In genomic region chr3:76067920-76068319, GRCm38 (mm10) we compare ENCODE assay signal across 9 mouse cellular contexts. TPM values are rescaled to one million over a fixed set of nuclear protein-coding genes. Genes with fewer than 3 reads are reported as not detected.
DNase-seq lines count a peak whose midpoint lies in the region; ATAC-seq and TF ChIP-seq lines count a peak whose summit lies in the region.
"Had no signal": no experiment of that assay in that cellular context is flagged by ENCODE, and none has a peak within 500 bp of the region (broad histone marks: within the 10 kb centered on the region; RNA-seq: fewer than 3 reads in every experiment).

No protein-coding gene starts in this region.

- peak; percentile 60; the same call in 1 of the 2 replicates for ATAC-seq in hindbrain, embryonic 11.5 days (ENCODE audit: low FRiP score)
- peak; percentile 88 for ATAC-seq in common myeloid progenitor, adult 5-6 weeks (replicated peaks; ENCODE audit: low read depth, poor library complexity, severe bottlenecking)
- ATAC-seq in lung, embryonic 14.5 days (ENCODE audit: insufficient read depth) = 0 out of 2 replicates have a peak, but pooled peaks have one; percentile 28
- no peak for ATAC-seq in intestine, embryonic 16.5 days

- DNase-seq in hindbrain, embryonic 11.5 days (ENCODE audit: low spot score) = peak; percentile 89
- DNase-seq in hindbrain, embryonic 10.5 days (ENCODE audit: low spot score) = no peak
- DNase-seq in thymus, postnatal 14 days = peak; percentile 19
- no peak for DNase-seq in thymus, postnatal 4 days
- DNase-seq in lung, embryonic 14.5 days = peak; percentile 96
- no peak for DNase-seq in spleen, postnatal 10 days (ENCODE audit: low spot score in 2 of 2)
- DNase-seq: liver, embryonic 13.5 days had no signal

- no peak overlapping the region for H3K4me3 ChIP-seq in hindbrain, embryonic 11.5 days (ENCODE audit: low read depth, low read length)
- no peak overlapping the region for H3K4me3 ChIP-seq in hindbrain, embryonic 10.5 days
- H3K4me3 ChIP-seq in lung, embryonic 14.5 days (ENCODE audit: low read depth, low read length) = no peak overlapping the region
- H3K4me3 ChIP-seq in intestine, embryonic 16.5 days (ENCODE audit: low read length) = no peak overlapping the region
- H3K4me3 ChIP-seq: liver, embryonic 13.5 days had no signal

- H3K4me1 ChIP-seq in hindbrain, embryonic 11.5 days (replicated peaks; ENCODE audit: control insufficient read depth, insufficient read depth, low read length) = no peaks in the 10 kb centered on the region
- H3K4me1 ChIP-seq in hindbrain, embryonic 10.5 days (replicated peaks) = no peaks in the 10 kb centered on the region
- H3K4me1 ChIP-seq in lung, embryonic 14.5 days (ENCODE audit: insufficient read depth) = no peaks in the 10 kb centered on the region
- no peaks in the 10 kb centered on the region for H3K4me1 ChIP-seq in intestine, embryonic 16.5 days (ENCODE audit: control insufficient read depth, insufficient read depth, low read length)
- H3K4me1 ChIP-seq: liver, embryonic 13.5 days had no signal

- H3K36me3 ChIP-seq in hindbrain, embryonic 11.5 days (ENCODE audit: control insufficient read depth, insufficient read depth, low read length) = no peaks in the 10 kb centered on the region
- no peaks in the 10 kb centered on the region for H3K36me3 ChIP-seq in hindbrain, embryonic 10.5 days
- no peaks in the 10 kb centered on the region for H3K36me3 ChIP-seq in lung, embryonic 14.5 days (ENCODE audit: insufficient read depth)
- H3K36me3 ChIP-seq in intestine, embryonic 16.5 days (ENCODE audit: control insufficient read depth, insufficient read depth, low read length) = no peaks in the 10 kb centered on the region
- H3K36me3 ChIP-seq: liver, embryonic 13.5 days had no signal

- no peaks in the 10 kb centered on the region for H3K27me3 ChIP-seq in hindbrain, embryonic 11.5 days (ENCODE audit: control insufficient read depth, insufficient read depth, low read length)
- H3K27me3 ChIP-seq in hindbrain, embryonic 10.5 days (ENCODE audit: insufficient read depth, poor library complexity, severe bottlenecking) = no peaks in the 10 kb centered on the region
- H3K27me3 ChIP-seq in lung, embryonic 14.5 days (ENCODE audit: insufficient read depth, low read length) = no peaks in the 10 kb centered on the region
- no peaks in the 10 kb centered on the region for H3K27me3 ChIP-seq in intestine, embryonic 16.5 days (replicated peaks; ENCODE audit: control insufficient read depth, insufficient read depth, low read length)
- H3K27me3 ChIP-seq: liver, embryonic 13.5 days had no signal

- 3% methylated on average over 3 of the region's 3 CpGs for WGBS in hindbrain, embryonic 11.5 days
- 3% methylated on average over 3 of the region's 3 CpGs for WGBS in hindbrain, embryonic 10.5 days
- WGBS in lung, embryonic 14.5 days = 3% methylated on average over 3 of the region's 3 CpGs
- WGBS in intestine, embryonic 16.5 days = 4% methylated on average over 3 of the region's 3 CpGs

- TF ChIP-seq CTCF in lung, embryonic 14.5 days (IDR thresholded peaks at IDR 0.05; ENCODE audit: low read depth) = peak; percentile 90

- H3K9me3 ChIP-seq in hindbrain, embryonic 11.5 days (ENCODE audit: control insufficient read depth, low read length) = no peaks in the 10 kb centered on the region
- no peaks in the 10 kb centered on the region for H3K9me3 ChIP-seq in hindbrain, embryonic 10.5 days
- H3K9me3 ChIP-seq in lung, embryonic 14.5 days (ENCODE audit: low read depth, low read length) = no peaks in the 10 kb centered on the region
- no peaks in the 10 kb centered on the region for H3K9me3 ChIP-seq in intestine, embryonic 16.5 days (ENCODE audit: control insufficient read depth, low read length)
- H3K9me3 ChIP-seq: liver, embryonic 13.5 days had no signal

- H3K4me2 ChIP-seq in hindbrain, embryonic 11.5 days (replicated peaks; ENCODE audit: low read depth, low read length) = no peak overlapping the region
- H3K4me2 ChIP-seq in lung, embryonic 14.5 days = no peak overlapping the region
- no peak overlapping the region for H3K4me2 ChIP-seq in intestine, embryonic 16.5 days (ENCODE audit: low read depth, low read length)
- H3K4me2 ChIP-seq: liver, embryonic 13.5 days had no signal

- H3K9ac ChIP-seq in hindbrain, embryonic 11.5 days (ENCODE audit: low read depth, low read length) = no peak overlapping the region
- no peak overlapping the region for H3K9ac ChIP-seq in lung, embryonic 14.5 days
- H3K9ac ChIP-seq in intestine, embryonic 16.5 days (ENCODE audit: low read depth, low read length) = no peak overlapping the region
- H3K9ac ChIP-seq: liver, embryonic 13.5 days had no signal

- H3K27ac ChIP-seq in hindbrain, embryonic 11.5 days (ENCODE audit: low read depth, low read length) = no peak overlapping the region
- H3K27ac ChIP-seq in hindbrain, embryonic 10.5 days = no peak overlapping the region
- no peak overlapping the region for H3K27ac ChIP-seq in lung, embryonic 14.5 days (ENCODE audit: low read depth)
- H3K27ac ChIP-seq in intestine, embryonic 16.5 days (ENCODE audit: low read length) = no peak overlapping the region
- H3K27ac ChIP-seq: liver, embryonic 13.5 days had no signal

RNA-seq across cellular contexts. Expression of gene Fstl5, which starts 6.2 kb away (rescaled TPM):
- polyA plus RNA-seq in hindbrain, embryonic 11.5 days (2014; fragmentation: Nextera tagmentation; extraction: Ambion mirVana) = 11.9 and 12.6 TPM in 2 replicates
- polyA plus RNA-seq in hindbrain, embryonic 10.5 days (2016; fragmentation: Nextera tagmentation; extraction: Ambion mirVana) = 2.0 and 5.8 TPM in 2 replicates
- not detected in 2 replicates for total RNA-seq in common myeloid progenitor, adult 5-6 weeks (2017)
- 0.22 and 0.43 TPM in 2 replicates for polyA plus RNA-seq in lung, embryonic 14.5 days (2014; fragmentation: Nextera tagmentation; extraction: Ambion mirVana)
- polyA plus RNA-seq in intestine, embryonic 16.5 days (2015; fragmentation: Nextera tagmentation; extraction: Ambion mirVana) = 2.8 and 3.3 TPM in 2 replicates

Comparison
In these comparisons a context has a peak if more than half of its experiments do, and no peak if none do; other contexts are left out.
1. DNase-seq: peak in hindbrain, embryonic 11.5 days (single experiment), thymus, postnatal 14 days (single experiment) and lung, embryonic 14.5 days (single experiment); none in hindbrain, embryonic 10.5 days (single experiment), thymus, postnatal 4 days (single experiment) and spleen, postnatal 10 days (0 of 2).